Mouse (Mus musculus): Measurements from ENCODE around the gene Gm45716. TPM values are rescaled to one million over a fixed set of nuclear protein-coding genes. Genes with fewer than 3 reads are reported as not detected.

Gene Gm45716
- polyA plus RNA-seq, 2 experiments = 0.95 to 2.8 TPM

DNA sequence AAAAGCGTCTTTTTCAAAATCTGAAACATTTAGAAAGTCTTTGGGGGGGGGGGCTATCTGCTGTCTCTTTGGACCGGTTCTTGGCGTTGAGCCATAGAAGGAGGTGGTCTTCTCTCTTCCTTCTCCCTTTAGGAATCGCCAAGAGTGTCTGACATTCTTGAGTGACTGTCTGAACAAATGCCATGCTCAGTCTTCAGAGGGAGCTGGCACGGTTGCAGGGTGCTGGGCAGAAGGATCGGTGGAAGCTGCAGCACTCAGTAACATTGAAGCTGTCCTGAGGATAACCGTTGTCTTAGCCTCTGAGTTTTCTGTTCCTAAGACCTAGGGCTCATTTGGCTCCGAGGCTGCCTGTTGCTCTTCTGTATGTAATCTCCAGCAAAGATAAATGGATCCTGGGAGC is 64.9 kb downstream of the Gm45716 start:
- ATAC-seq (ENCODE audit: insufficient read depth) (no peak), DNase-seq (ENCODE audit: low read depth in 3 of 3, low spot score in 3 of 3) (no peak)
- no peak overlapping the region for H3K9ac ChIP-seq (replicated peaks)
- H3K4me3 ChIP-seq (ENCODE audit: insufficient read depth in 1 of 2, low read depth in 2 of 2, low read length in 2 of 2) = no peak overlapping the region
- no peaks in the 10 kb centered on the region for H3K36me3 ChIP-seq (replicated peaks; ENCODE audit: control insufficient read depth, insufficient read depth, low read depth)
- H3K27me3 ChIP-seq (ENCODE audit: control insufficient read depth, insufficient read depth, low read length) = no peaks in the 10 kb centered on the region
- H3K4me2 ChIP-seq (ENCODE audit: low read depth) = no peak overlapping the region
- no peak overlapping the region for H3K27ac ChIP-seq
- 66% methylated on average over 8 of the region's 8 CpGs for WGBS (ENCODE audit: insufficient replicate concordance)
- H3K9me3 ChIP-seq (ENCODE audit: control insufficient read depth, low read length) = no peaks in the 10 kb centered on the region
- peaks cover 3 to 27% of the 10 kb centered on the region in 2 experiments; a peak in 3 of 4 replicates for H3K4me1 ChIP-seq (replicated peaks; ENCODE audit: control insufficient read depth in 2 of 2, insufficient read depth in 2 of 2, low read length in 1 of 2)
- TF ChIP-seq EP300 (IDR thresholded peaks at IDR 0.05; ENCODE audit: low read depth) (no peak), CTCF (IDR thresholded peaks at IDR 0.05; ENCODE audit: low read depth) (no peak)

GRCm38 (mm10) chr11:90254536-90254935 is 67.1 kb downstream of the Gm45716 start:
- H3K4me1 ChIP-seq (replicated peaks; ENCODE audit: control insufficient read depth in 2 of 2, insufficient read depth in 2 of 2, low read length in 1 of 2) = peaks cover 0 to 26% of the 10 kb centered on the region in 2 experiments; a peak in 3 of 4 replicates
- no peak overlapping the region for H3K27ac ChIP-seq
- H3K4me3 ChIP-seq (ENCODE audit: insufficient read depth in 1 of 2, low read depth in 2 of 2, low read length in 2 of 2) = no peak overlapping the region
- H3K36me3 ChIP-seq (replicated peaks; ENCODE audit: control insufficient read depth, insufficient read depth, low read depth) = no peaks in the 10 kb centered on the region
- no peak for TF ChIP-seq CTCF (IDR thresholded peaks at IDR 0.05; ENCODE audit: low read depth)
- no peak for TF ChIP-seq EP300 (IDR thresholded peaks at IDR 0.05; ENCODE audit: low read depth)
- H3K27me3 ChIP-seq (ENCODE audit: control insufficient read depth, insufficient read depth, low read length) = no peaks in the 10 kb centered on the region
- no peak for DNase-seq (ENCODE audit: low read depth in 3 of 3, low spot score in 3 of 3)
- 73% methylated on average over 3 of the region's 3 CpGs for WGBS (ENCODE audit: insufficient replicate concordance)
- no peak overlapping the region for H3K4me2 ChIP-seq (ENCODE audit: low read depth)
- no peak overlapping the region for H3K9ac ChIP-seq (replicated peaks)
- no peak for ATAC-seq (ENCODE audit: insufficient read depth)
- no peaks in the 10 kb centered on the region for H3K9me3 ChIP-seq (ENCODE audit: control insufficient read depth, low read length)

DNA sequence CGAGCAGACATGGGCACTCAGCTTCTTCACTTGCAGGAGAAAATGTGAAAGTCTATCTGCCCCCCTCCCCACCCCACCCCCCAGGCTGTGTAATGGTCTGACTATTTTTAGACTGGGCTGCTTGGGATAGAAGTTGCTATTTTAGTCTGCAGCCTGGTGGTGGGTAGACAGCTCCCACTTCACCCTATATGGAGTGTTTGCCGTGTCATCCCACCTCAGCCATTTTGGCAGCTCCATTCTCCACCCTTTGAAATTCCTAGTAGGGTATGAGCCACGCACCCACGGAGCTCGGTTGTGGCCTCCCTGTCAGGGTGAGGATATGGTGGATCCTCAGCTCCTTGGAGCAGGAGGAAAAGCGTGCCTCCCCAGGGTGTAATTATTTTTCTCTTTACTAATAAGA is 68.2 kb downstream of the Gm45716 start:
- ATAC-seq (ENCODE audit: insufficient read depth) = no peak
- Histone ChIP-seq H3K4me2 (ENCODE audit: low read depth) (no peak overlapping the region), H3K27me3 (ENCODE audit: control insufficient read depth, insufficient read depth, low read length) (no peaks in the 10 kb centered on the region), H3K9me3 (ENCODE audit: control insufficient read depth, low read length) (no peaks in the 10 kb centered on the region), H3K4me1 (replicated peaks; ENCODE audit: control insufficient read depth in 2 of 2, insufficient read depth in 2 of 2, low read length in 1 of 2) (peaks cover 0 to 24% of the 10 kb centered on the region in 2 experiments; a peak in 3 of 4 replicates), H3K9ac (replicated peaks) (no peak overlapping the region), H3K36me3 (replicated peaks; ENCODE audit: control insufficient read depth, insufficient read depth, low read depth) (no peaks in the 10 kb centered on the region), H3K4me3 (ENCODE audit: insufficient read depth in 1 of 2, low read depth in 2 of 2, low read length in 2 of 2) (no peak overlapping the region), H3K27ac (no peak overlapping the region)
- 53% methylated on average over 6 of the region's 6 CpGs for WGBS (ENCODE audit: insufficient replicate concordance)
- DNase-seq (ENCODE audit: low read depth in 3 of 3, low spot score in 3 of 3) = no peak
- TF ChIP-seq CTCF (IDR thresholded peaks at IDR 0.05; ENCODE audit: low read depth) (no peak), EP300 (IDR thresholded peaks at IDR 0.05; ENCODE audit: low read depth) (no peak)

GRCm38 (mm10) chr11:90256833-90257525 is 69.5 kb downstream of the Gm45716 start:
- Histone ChIP-seq H3K9me3 (ENCODE audit: control insufficient read depth, low read length) (no peaks in the 10 kb centered on the region), H3K4me1 (replicated peaks; ENCODE audit: control insufficient read depth in 2 of 2, insufficient read depth in 2 of 2, low read length in 1 of 2) (peaks cover 0 to 15% of the 10 kb centered on the region in 2 experiments; a peak in 3 of 4 replicates), H3K27me3 (ENCODE audit: control insufficient read depth, insufficient read depth, low read length) (no peaks in the 10 kb centered on the region), H3K4me3 (ENCODE audit: insufficient read depth in 1 of 2, low read depth in 2 of 2, low read length in 2 of 2) (no peak overlapping the region), H3K4me2 (ENCODE audit: low read depth) (no peak overlapping the region), H3K9ac (replicated peaks) (no peak overlapping the region), H3K36me3 (replicated peaks; ENCODE audit: control insufficient read depth, insufficient read depth, low read depth) (no peaks in the 10 kb centered on the region), H3K27ac (no peak overlapping the region)
- DNase-seq (ENCODE audit: low read depth in 3 of 3, low spot score in 3 of 3) (no peak), ATAC-seq (ENCODE audit: insufficient read depth) (no peak)
- WGBS (ENCODE audit: insufficient replicate concordance) = 54% methylated on average over 16 of the region's 16 CpGs
- TF ChIP-seq EP300 (IDR thresholded peaks at IDR 0.05; ENCODE audit: low read depth) = no peak
- TF ChIP-seq CTCF (IDR thresholded peaks at IDR 0.05; ENCODE audit: low read depth) = no peak

- DNase-seq (ENCODE audit: low read depth in 3 of 3, low spot score in 3 of 3) (no peak), ATAC-seq (ENCODE audit: insufficient read depth) (no peak)
- Histone ChIP-seq H3K27ac (no peak overlapping the region), H3K9me3 (ENCODE audit: control insufficient read depth, low read length) (no peaks in the 10 kb centered on the region), H3K4me3 (ENCODE audit: insufficient read depth in 1 of 2, low read depth in 2 of 2, low read length in 2 of 2) (no peak overlapping the region), H3K36me3 (replicated peaks; ENCODE audit: control insufficient read depth, insufficient read depth, low read depth) (no peaks in the 10 kb centered on the region), H3K27me3 (ENCODE audit: control insufficient read depth, insufficient read depth, low read length) (no peaks in the 10 kb centered on the region), H3K4me1 (replicated peaks; ENCODE audit: control insufficient read depth in 2 of 2, insufficient read depth in 2 of 2, low read length in 1 of 2) (peaks cover 0 to 9% of the 10 kb centered on the region in 2 experiments; a peak in 3 of 4 replicates), H3K9ac (replicated peaks) (no peak overlapping the region), H3K4me2 (ENCODE audit: low read depth) (no peak overlapping the region)
- WGBS (ENCODE audit: insufficient replicate concordance) = 54% methylated on average over 10 of the region's 10 CpGs
- TF ChIP-seq EP300 (IDR thresholded peaks at IDR 0.05; ENCODE audit: low read depth) (no peak), CTCF (IDR thresholded peaks at IDR 0.05; ENCODE audit: low read depth) (no peak)
These were observed 70.9 kb downstream of the Gm45716 start for GRCm38 (mm10) chr11:90258321-90258927.

All from liver, embryonic 14.5 days (tissue).